Mouse (Mus musculus): Measurements from ENCODE around the gene Tpst1. TPM values are rescaled to one million over a fixed set of nuclear protein-coding genes. Genes with fewer than 3 reads are reported as not detected.

Gene Tpst1
- polyA plus RNA-seq, 1 experiment: 41.6 TPM

GRCm38 (mm10) chr5:130088008-130088407 lies 14.9 kb downstream of the Tpst1 start:
- DNase-seq: no peak

GRCm38 (mm10) chr5:130088612-130089011 lies 15.5 kb downstream of the Tpst1 start:
- H3K27me3 ChIP-seq (ENCODE audit: control insufficient read depth, insufficient read depth, low read length): no peaks in the 10 kb centered on the region
- TF ChIP-seq CTCF (IDR thresholded peaks at IDR 0.05; ENCODE audit: borderline replicate concordance, insufficient read depth, low read depth, low read length): no peak
- TF ChIP-seq POLR2A (IDR thresholded peaks at IDR 0.05; ENCODE audit: borderline replicate concordance, insufficient read depth, low read length): no peak
- peaks cover 8% of the 10 kb centered on the region for H3K4me1 ChIP-seq (ENCODE audit: control insufficient read depth, insufficient read depth, low read length)
- no peak overlapping the region for H3K27ac ChIP-seq (ENCODE audit: insufficient read depth, low read length)
- H3K4me3 ChIP-seq (replicated peaks; ENCODE audit: insufficient read depth, low read depth, low read length): no peak overlapping the region
- 49% methylated on average over 4 of the region's 4 CpGs for WGBS
- no peak for DNase-seq

More at GRCm38 (mm10) chr5:130088008-130088407, 14.9 kb downstream of the Tpst1 start:
- H3K27ac ChIP-seq (ENCODE audit: insufficient read depth, low read length): no peak overlapping the region
- no peaks in the 10 kb centered on the region for H3K27me3 ChIP-seq (ENCODE audit: control insufficient read depth, insufficient read depth, low read length)
- no peak for TF ChIP-seq POLR2A (IDR thresholded peaks at IDR 0.05; ENCODE audit: borderline replicate concordance, insufficient read depth, low read length)
- no peak for TF ChIP-seq CTCF (IDR thresholded peaks at IDR 0.05; ENCODE audit: borderline replicate concordance, insufficient read depth, low read depth, low read length)
- peaks cover 8% of the 10 kb centered on the region for H3K4me1 ChIP-seq (ENCODE audit: control insufficient read depth, insufficient read depth, low read length)
- 83% methylated on average over 7 of the region's 7 CpGs for WGBS
- H3K4me3 ChIP-seq (replicated peaks; ENCODE audit: insufficient read depth, low read depth, low read length): no peak overlapping the region

- H3K27me3 ChIP-seq (ENCODE audit: control insufficient read depth, insufficient read depth, low read length): no peaks in the 10 kb centered on the region
- H3K4me3 ChIP-seq (replicated peaks; ENCODE audit: insufficient read depth, low read depth, low read length): no peak overlapping the region
- H3K4me1 ChIP-seq (ENCODE audit: control insufficient read depth, insufficient read depth, low read length): peaks cover 8% of the 10 kb centered on the region
- no peak for DNase-seq
- WGBS: 65% methylated on average over 7 of the region's 7 CpGs
- TF ChIP-seq CTCF (IDR thresholded peaks at IDR 0.05; ENCODE audit: borderline replicate concordance, insufficient read depth, low read depth, low read length) (no peak), POLR2A (IDR thresholded peaks at IDR 0.05; ENCODE audit: borderline replicate concordance, insufficient read depth, low read length) (no peak)
- peak overlapping the region; percentile 31; the same call in 1 of the 2 replicates for H3K27ac ChIP-seq (ENCODE audit: insufficient read depth, low read length)
Measured at GRCm38 (mm10) chr5:130089177-130089576, 16.1 kb downstream of the Tpst1 start.

GRCm38 (mm10) chr5:130089626-130090393 lies 16.7 kb downstream of the Tpst1 start:
- DNase-seq: no peak
- TF ChIP-seq POLR2A (IDR thresholded peaks at IDR 0.05; ENCODE audit: borderline replicate concordance, insufficient read depth, low read length) (no peak), CTCF (IDR thresholded peaks at IDR 0.05; ENCODE audit: borderline replicate concordance, insufficient read depth, low read depth, low read length) (no peak)
- WGBS: 80% methylated on average over 18 of the region's 18 CpGs
- H3K4me3 ChIP-seq (replicated peaks; ENCODE audit: insufficient read depth, low read depth, low read length): no peak overlapping the region
- no peaks in the 10 kb centered on the region for H3K27me3 ChIP-seq (ENCODE audit: control insufficient read depth, insufficient read depth, low read length)
- H3K4me1 ChIP-seq (ENCODE audit: control insufficient read depth, insufficient read depth, low read length): peaks cover 8% of the 10 kb centered on the region
- peak overlapping the region; percentile 31 for H3K27ac ChIP-seq (ENCODE audit: insufficient read depth, low read length)

GRCm38 (mm10) chr5:130096754-130097153 lies 23.6 kb downstream of the Tpst1 start:
- Histone ChIP-seq H3K4me3 (replicated peaks; ENCODE audit: insufficient read depth, low read depth, low read length) (no peak overlapping the region), H3K27ac (ENCODE audit: insufficient read depth, low read length) (no peak overlapping the region), H3K4me1 (ENCODE audit: control insufficient read depth, insufficient read depth, low read length) (peaks cover 6% of the 10 kb centered on the region), H3K27me3 (ENCODE audit: control insufficient read depth, insufficient read depth, low read length) (no peaks in the 10 kb centered on the region)
- WGBS: 67% methylated on average over 12 of the region's 12 CpGs
- TF ChIP-seq POLR2A (IDR thresholded peaks at IDR 0.05; ENCODE audit: borderline replicate concordance, insufficient read depth, low read length) (no peak), CTCF (IDR thresholded peaks at IDR 0.05; ENCODE audit: borderline replicate concordance, insufficient read depth, low read depth, low read length) (no peak)
- DNase-seq: no peak

GRCm38 (mm10) chr5:130097837-130098236 lies 24.7 kb downstream of the Tpst1 start:
- H3K4me1 ChIP-seq (ENCODE audit: control insufficient read depth, insufficient read depth, low read length): peaks cover 6% of the 10 kb centered on the region
- no peaks in the 10 kb centered on the region for H3K27me3 ChIP-seq (ENCODE audit: control insufficient read depth, insufficient read depth, low read length)
- WGBS: 79% methylated on average over 2 of the region's 2 CpGs
- TF ChIP-seq CTCF (IDR thresholded peaks at IDR 0.05; ENCODE audit: borderline replicate concordance, insufficient read depth, low read depth, low read length): no peak
- no peak for TF ChIP-seq POLR2A (IDR thresholded peaks at IDR 0.05; ENCODE audit: borderline replicate concordance, insufficient read depth, low read length)
- H3K4me3 ChIP-seq (replicated peaks; ENCODE audit: insufficient read depth, low read depth, low read length): no peak overlapping the region
- H3K27ac ChIP-seq (ENCODE audit: insufficient read depth, low read length): no peak overlapping the region
- DNase-seq: no peak

GRCm38 (mm10) chr5:130101724-130102123 lies 28.6 kb downstream of the Tpst1 start:
- no peak for TF ChIP-seq POLR2A (IDR thresholded peaks at IDR 0.05; ENCODE audit: borderline replicate concordance, insufficient read depth, low read length)
- TF ChIP-seq CTCF (IDR thresholded peaks at IDR 0.05; ENCODE audit: borderline replicate concordance, insufficient read depth, low read depth, low read length): no peak
- DNase-seq: no peak
- Histone ChIP-seq H3K27ac (ENCODE audit: insufficient read depth, low read length) (no peak overlapping the region), H3K4me3 (replicated peaks; ENCODE audit: insufficient read depth, low read depth, low read length) (no peak overlapping the region), H3K4me1 (ENCODE audit: control insufficient read depth, insufficient read depth, low read length) (peaks cover 6% of the 10 kb centered on the region), H3K27me3 (ENCODE audit: control insufficient read depth, insufficient read depth, low read length) (no peaks in the 10 kb centered on the region)
- WGBS: 97% methylated on average over 17 of the region's 17 CpGs

GRCm38 (mm10) chr5:130109348-130109747 lies 36.2 kb downstream of the Tpst1 start:
- no peak for TF ChIP-seq POLR2A (IDR thresholded peaks at IDR 0.05; ENCODE audit: borderline replicate concordance, insufficient read depth, low read length)
- no peak for TF ChIP-seq CTCF (IDR thresholded peaks at IDR 0.05; ENCODE audit: borderline replicate concordance, insufficient read depth, low read depth, low read length)
- no peak overlapping the region for H3K27ac ChIP-seq (ENCODE audit: insufficient read depth, low read length)
- 85% methylated on average over 3 of the region's 3 CpGs for WGBS
- no peaks in the 10 kb centered on the region for H3K4me1 ChIP-seq (ENCODE audit: control insufficient read depth, insufficient read depth, low read length)
- no peaks in the 10 kb centered on the region for H3K27me3 ChIP-seq (ENCODE audit: control insufficient read depth, insufficient read depth, low read length)
- DNase-seq: no peak
- H3K4me3 ChIP-seq (replicated peaks; ENCODE audit: insufficient read depth, low read depth, low read length): no peak overlapping the region
